Mouse (Mus musculus): Measurements from ENCODE around the gene Plcxd3.
"Not testable (repeated sequence)": the region's sequence is repeated elsewhere in the genome, so short reads cannot be mapped to it uniquely, and the experiment has no call there.

Gene Plcxd3

DNA sequence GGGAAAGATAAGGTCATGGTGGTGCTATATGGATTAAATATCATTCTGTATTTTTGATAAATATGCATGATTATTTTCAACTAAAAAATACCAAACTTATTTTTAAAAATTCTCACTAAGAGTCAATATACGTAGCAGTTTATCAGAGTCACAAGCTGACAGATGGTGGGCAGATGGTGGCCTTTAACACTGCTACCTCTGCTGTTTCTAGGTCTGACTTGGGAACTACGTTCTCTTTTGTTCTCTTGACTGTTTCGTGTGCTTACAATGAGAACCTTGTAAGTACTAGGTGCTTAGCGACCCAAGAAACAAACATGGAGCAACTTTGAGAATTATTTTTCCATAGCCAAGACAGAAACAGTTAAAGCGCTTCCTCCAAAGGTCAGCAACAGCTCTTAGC lies 183.8 kb downstream of the Plcxd3 start:
- DNase-seq (ENCODE audit: low read depth, low spot score): no peak

DNA sequence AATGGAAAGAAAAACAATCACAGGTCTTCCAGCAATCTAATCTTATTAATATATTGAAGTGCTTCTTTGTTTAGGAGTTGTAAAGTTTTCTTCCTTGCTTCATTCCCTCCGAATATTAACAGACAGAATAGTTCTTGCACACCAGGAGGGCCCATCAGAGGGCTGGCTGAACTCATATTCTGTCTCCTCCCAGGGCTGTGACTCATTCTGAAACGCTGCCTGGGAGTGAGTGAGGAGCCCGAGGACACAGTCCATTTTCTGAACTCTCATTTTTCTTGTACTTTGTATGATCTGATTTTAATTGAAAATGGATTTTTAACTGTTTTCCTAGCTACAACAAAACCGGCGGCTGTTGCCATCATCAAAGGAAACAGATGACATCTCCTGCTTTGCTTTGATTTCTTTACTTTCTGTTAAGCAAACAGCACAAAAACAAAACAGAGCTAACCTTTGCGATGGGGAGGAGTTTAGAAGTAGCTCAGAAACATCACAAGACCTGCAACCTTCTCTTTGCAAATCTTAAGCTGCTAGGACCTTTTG lies 186.2 kb downstream of the Plcxd3 start:
- DNase-seq (ENCODE audit: low read depth, low spot score): no peak

DNA sequence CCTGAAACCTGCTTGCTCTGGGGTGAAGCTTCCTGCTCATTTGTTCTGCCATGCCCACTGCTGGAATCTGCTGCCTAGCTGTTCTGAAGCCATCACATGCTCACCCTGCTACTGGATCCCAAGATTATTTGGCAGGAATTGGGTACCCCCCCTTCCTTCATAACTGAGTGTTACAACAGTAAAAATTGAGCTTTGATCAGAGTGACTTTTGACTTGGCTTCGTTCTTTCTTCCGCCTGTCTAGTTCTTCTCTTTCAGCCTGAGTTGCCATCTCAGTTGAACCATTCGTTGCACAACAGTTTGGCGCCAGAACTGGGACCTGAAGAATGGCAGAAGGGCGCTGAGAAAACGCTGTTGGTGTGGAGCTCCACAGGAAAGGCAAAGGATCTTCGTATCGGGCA lies 220.2 kb downstream of the Plcxd3 start:
- not testable (repeated sequence) for DNase-seq (ENCODE audit: low read depth, low spot score)

DNA sequence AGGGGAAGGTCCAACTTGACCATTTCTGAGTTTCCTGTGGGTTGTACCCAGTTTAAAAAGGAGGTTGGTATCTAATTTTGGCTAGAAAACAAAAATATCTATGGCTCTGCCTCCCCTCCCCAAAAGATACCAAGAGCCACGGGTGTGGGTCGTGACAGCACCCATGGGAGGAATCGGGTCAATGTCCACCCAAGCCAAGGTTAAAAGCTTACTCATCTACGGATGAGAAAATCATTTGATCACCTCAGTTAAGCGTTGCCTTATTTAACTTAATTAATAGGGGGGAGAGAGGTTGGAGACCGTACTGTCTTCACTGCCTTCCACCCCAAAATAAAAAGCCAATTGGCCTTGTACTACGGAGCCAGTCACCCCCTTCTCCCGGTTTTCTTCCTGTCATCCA lies 223.4 kb downstream of the Plcxd3 start:
- DNase-seq (ENCODE audit: low read depth, low spot score): not testable (repeated sequence)

DNA sequence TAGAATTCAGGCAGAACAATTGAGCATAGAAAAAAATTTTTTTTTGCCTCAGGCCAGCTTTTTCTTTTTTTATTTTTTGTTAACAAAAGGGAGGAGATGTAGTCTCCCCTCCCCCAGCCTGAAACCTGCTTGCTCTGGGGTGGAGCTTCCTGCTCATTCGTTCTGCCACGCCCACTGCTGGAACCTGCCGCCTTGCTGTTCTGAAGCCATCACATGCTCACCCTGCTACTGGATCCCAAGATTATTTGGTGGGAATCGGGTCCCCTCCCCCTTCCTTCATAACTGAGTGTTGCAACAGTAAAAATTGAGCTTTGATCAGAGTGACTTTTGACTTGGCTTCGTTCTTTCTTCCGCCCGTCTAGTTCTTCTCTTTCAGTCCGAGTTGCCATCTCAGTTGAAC lies 224.0 kb downstream of the Plcxd3 start:
- DNase-seq (ENCODE audit: low read depth, low spot score): not testable (repeated sequence)

DNA sequence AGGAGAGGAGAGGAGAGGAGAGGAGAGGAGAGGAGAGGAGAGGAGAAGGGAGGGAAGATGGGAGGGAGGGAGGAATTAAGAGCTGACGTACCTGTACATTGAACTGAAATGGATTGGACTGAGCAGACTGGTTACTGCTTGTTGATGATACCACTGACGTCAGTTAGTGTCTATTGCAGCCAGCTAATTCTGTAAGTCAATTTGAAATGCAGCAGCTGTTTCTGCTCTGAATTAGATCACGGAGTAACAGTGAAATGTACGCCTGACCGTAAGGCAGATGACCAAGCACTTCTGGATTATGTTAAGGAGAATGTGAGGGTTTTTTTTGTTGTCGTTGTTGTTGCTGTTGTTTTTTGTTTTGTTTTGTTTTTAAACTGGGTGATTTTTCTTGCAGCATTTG lies 230.3 kb downstream of the Plcxd3 start:
- DNase-seq (ENCODE audit: low read depth, low spot score): no peak

All from CD4-positive, CD25-positive, alpha-beta regulatory T cell, adult 2 months (primary cell).